Mouse (Mus musculus) erythroblast, embryonic 14.5 days (primary cell): Measurements from ENCODE around the gene Gm10770.

Experiments
- GATA1 ChIP-seq: IDR thresholded peaks from 2 replicates; pipeline ENCODE4 v1.6.1; 2012; ENCODE audit warnings: low read length, inconsistent platforms, mixed read lengths
- TAL1 ChIP-seq: IDR thresholded peaks from 3 replicates; pipeline ENCODE4 v1.6.1; 2012; ENCODE audit warnings: low read length, inconsistent platforms, mixed read lengths

DNA sequence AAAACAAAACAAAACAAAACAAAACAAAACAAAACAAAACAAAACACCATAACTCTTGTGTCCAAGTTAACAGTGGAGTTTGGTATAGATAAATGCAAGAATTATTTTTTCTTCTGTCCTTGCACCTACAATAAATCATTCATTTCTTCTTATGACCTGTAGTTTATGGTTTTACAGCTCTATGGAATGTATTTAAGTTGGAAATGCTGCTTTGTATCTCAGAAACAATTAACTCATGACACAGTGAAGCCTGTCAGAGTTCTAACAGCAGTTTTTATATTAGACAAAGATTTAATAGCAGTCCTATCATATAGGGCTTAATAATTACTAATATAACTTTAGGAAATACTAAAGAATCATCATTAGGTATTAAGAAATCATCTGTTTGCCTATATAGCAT lies 5.6 kb downstream of the Gm10770 start:
- TF ChIP-seq GATA1 (no peak), TAL1 (no peak)
